Mouse (Mus musculus) heart, embryonic 11.5 days (tissue): ENCODE data around the gene Gnb1. TPM values are rescaled to one million over a fixed set of nuclear protein-coding genes. Genes with fewer than 3 reads are reported as not detected.
A peak's percentile ranks its signal among the peaks of the same experiment; 100 is the strongest.
"Not testable (repeated sequence)": the region's sequence is repeated elsewhere in the genome, so short reads cannot be mapped to it uniquely, and the experiment has no call there.

Experiments
- ATAC-seq: fragments of 200-750 bp; cut with Nextera tagmentation; replicated peaks from 2 replicates; pipeline ENCODE4 v1.8.0; 2017; ENCODE audit warnings: moderate library complexity; ENCODE audit not compliant: insufficient number of reproducible peaks, low FRiP score, low TSS enrichment
- H3K27ac ChIP-seq: fragments of 300-500 bp; sonication (generic); 2 replicates; pipeline ENCODE4 v1.5.1; 2014; ENCODE audit warnings: mild to moderate bottlenecking, low read depth, low read length
- H3K27me3 ChIP-seq: fragments of 300-500 bp; sonication (generic); 2 replicates; pipeline ENCODE4 v1.6.1; 2014; ENCODE audit warnings: mild to moderate bottlenecking, low read length, mixed read lengths; ENCODE audit not compliant: control insufficient read depth, insufficient read depth
- H3K36me3 ChIP-seq: fragments of 300-500 bp; sonication (generic); 2 replicates; pipeline ENCODE4 v1.6.1; 2014; ENCODE audit warnings: mild to moderate bottlenecking, low read length, moderate library complexity, mixed read lengths; ENCODE audit not compliant: control insufficient read depth, insufficient read depth
- H3K4me1 ChIP-seq: fragments of 300-500 bp; sonication (generic); 2 replicates; pipeline ENCODE4 v1.6.1; 2014; ENCODE audit warnings: low read length; ENCODE audit not compliant: control insufficient read depth, insufficient read depth
- H3K4me2 ChIP-seq: fragments of 300-500 bp; sonication (generic); 2 replicates; pipeline ENCODE4 v1.6.1; 2014; ENCODE audit warnings: mild to moderate bottlenecking, moderate library complexity
- H3K4me3 ChIP-seq: fragments of 300-500 bp; sonication (generic); 2 replicates; pipeline ENCODE4 v1.5.1; 2014; ENCODE audit warnings: low read depth, low read length
- H3K9ac ChIP-seq: fragments of 300-500 bp; sonication (generic); 2 replicates; pipeline ENCODE4 v1.6.1; 2014; ENCODE audit warnings: mild to moderate bottlenecking, low read depth, low read length, moderate library complexity
- H3K9me3 ChIP-seq: fragments of 300-500 bp; sonication (generic); replicated peaks from 2 replicates; pipeline ENCODE4 v1.6.1; 2016; ENCODE audit warnings: low read length; ENCODE audit not compliant: control insufficient read depth
- WGBS: fragments of 180-500 bp; shearing (Covaris S2); extraction: QIAGEN DNeasy Blood & Tissue Kit; methylation state at CpG from one replicate; pipeline ENCODE4 v1.1.7; 2014; ENCODE audit not compliant: insufficient replicate concordance; 5-methylcytosine and 5-hydroxymethylcytosine counted together
- polyA plus RNA-seq: library from polyadenylated mRNA; unstranded; fragments of >200 nt; fragmentation: Nextera tagmentation; extraction: Ambion mirVana; gene quantifications from 2 replicates; pipeline ENCODE4 v1.2.1, GENCODE M21; 2014

Gnb1 gene
- polyA plus RNA-seq, 1 experiment from 2014 or later: 410 TPM

- no peaks in the 10 kb centered on the region for H3K27me3 ChIP-seq
- ATAC-seq: peak; percentile 46; the same call in 1 of the 2 replicates
- peak overlapping the region; percentile 84 for H3K4me2 ChIP-seq
- H3K27ac ChIP-seq: peak overlapping the region; percentile 79
- peaks cover 2% of the 10 kb centered on the region; the same call in 1 of the 2 replicates for H3K36me3 ChIP-seq
- H3K9me3 ChIP-seq: no peaks in the 10 kb centered on the region
- peak overlapping the region; percentile 12 for H3K9ac ChIP-seq
- H3K4me1 ChIP-seq: peaks cover 36% of the 10 kb centered on the region
- H3K4me3 ChIP-seq: peak overlapping the region; percentile 57
- WGBS: 3% methylated on average over 19 of the region's 19 CpGs
These were observed 71.7 kb downstream of the Gnb1 start for GRCm38 (mm10) chr4:155562725-155563399.

GRCm38 (mm10) chr4:155563400-155564231 lies 72.5 kb downstream of the Gnb1 start:
- under 1% methylated on average over 69 of the region's 69 CpGs for WGBS
- no peaks in the 10 kb centered on the region for H3K9me3 ChIP-seq
- no peaks in the 10 kb centered on the region for H3K27me3 ChIP-seq
- peak; percentile 95 for ATAC-seq
- peaks cover 38% of the 10 kb centered on the region for H3K4me1 ChIP-seq
- H3K4me3 ChIP-seq: peak overlapping the region; percentile 57
- peak overlapping the region; percentile 82 for H3K9ac ChIP-seq
- peak overlapping the region; percentile 79 for H3K27ac ChIP-seq
- H3K4me2 ChIP-seq: peak overlapping the region; percentile 84
- peaks cover 2% of the 10 kb centered on the region; the same call in 1 of the 2 replicates for H3K36me3 ChIP-seq

- H3K27ac ChIP-seq: peak overlapping the region; percentile 79
- WGBS: 16% methylated on average over 20 of the region's 20 CpGs
- H3K4me3 ChIP-seq: peak overlapping the region; percentile 57
- no peaks in the 10 kb centered on the region for H3K9me3 ChIP-seq
- ATAC-seq: no peak
- peaks cover 2% of the 10 kb centered on the region; the same call in 1 of the 2 replicates for H3K36me3 ChIP-seq
- H3K9ac ChIP-seq: peak overlapping the region; percentile 82
- H3K4me2 ChIP-seq: peak overlapping the region; percentile 84
- no peaks in the 10 kb centered on the region for H3K27me3 ChIP-seq
- H3K4me1 ChIP-seq: peaks cover 39% of the 10 kb centered on the region
These were observed 73.3 kb downstream of the Gnb1 start for GRCm38 (mm10) chr4:155564315-155565069.

GRCm38 (mm10) chr4:155566555-155566954 lies 75.4 kb downstream of the Gnb1 start:
- Histone ChIP-seq H3K9ac (no peak overlapping the region), H3K4me2 (no peak overlapping the region), H3K4me3 (no peak overlapping the region), H3K9me3 (no peaks in the 10 kb centered on the region), H3K36me3 (no peaks in the 10 kb centered on the region), H3K27ac (no peak overlapping the region), H3K4me1 (peaks cover 28% of the 10 kb centered on the region), H3K27me3 (no peaks in the 10 kb centered on the region)
- WGBS: 55% methylated on average over 8 of the region's 8 CpGs
- no peak for ATAC-seq

- Histone ChIP-seq H3K36me3 (no peaks in the 10 kb centered on the region), H3K9me3 (no peaks in the 10 kb centered on the region), H3K4me1 (peaks cover 18% of the 10 kb centered on the region), H3K9ac (no peak overlapping the region), H3K27me3 (no peaks in the 10 kb centered on the region), H3K4me3 (no peak overlapping the region), H3K4me2 (no peak overlapping the region), H3K27ac (no peak overlapping the region)
- ATAC-seq: no peak
- 41% methylated on average over 2 of the region's 2 CpGs for WGBS
These were observed 77.0 kb downstream of the Gnb1 start for GRCm38 (mm10) chr4:155568170-155568569.

- no peak for ATAC-seq
- no peak overlapping the region for H3K9ac ChIP-seq
- WGBS: 82% methylated on average over 7 of the region's 7 CpGs
These were observed 77.6 kb downstream of the Gnb1 start for GRCm38 (mm10) chr4:155568632-155569370.

GRCm38 (mm10) chr4:155569818-155570217 lies 78.7 kb downstream of the Gnb1 start:
- Histone ChIP-seq H3K9me3 (no peaks in the 10 kb centered on the region), H3K4me3 (no peak overlapping the region), H3K27ac (no peak overlapping the region), H3K9ac (no peak overlapping the region), H3K36me3 (no peaks in the 10 kb centered on the region), H3K4me2 (no peak overlapping the region), H3K4me1 (peaks cover 15% of the 10 kb centered on the region), H3K27me3 (no peaks in the 10 kb centered on the region)
- no peak for ATAC-seq
- 87% methylated on average over 6 of the region's 6 CpGs for WGBS

More at GRCm38 (mm10) chr4:155568632-155569370, 77.6 kb downstream of the Gnb1 start:
- H3K27me3 ChIP-seq: no peaks in the 10 kb centered on the region
- no peaks in the 10 kb centered on the region for H3K9me3 ChIP-seq
- H3K27ac ChIP-seq: no peak overlapping the region
- H3K4me1 ChIP-seq: peaks cover 18% of the 10 kb centered on the region
- no peaks in the 10 kb centered on the region for H3K36me3 ChIP-seq
- H3K4me2 ChIP-seq: no peak overlapping the region
- H3K4me3 ChIP-seq: no peak overlapping the region

- 85% methylated on average over 11 of the region's 11 CpGs for WGBS
- not testable (repeated sequence) for ATAC-seq, H3K36me3 ChIP-seq, H3K4me2 ChIP-seq, H3K27me3 ChIP-seq, H3K9me3 ChIP-seq, H3K9ac ChIP-seq, H3K27ac ChIP-seq, H3K4me1 ChIP-seq, H3K4me3 ChIP-seq
These were observed 79.2 kb downstream of the Gnb1 start for GRCm38 (mm10) chr4:155570315-155570714.
